Mouse (Mus musculus) cerebral cortex, adult 2 months (tissue): ENCODE results near the gene Ganc.

Source experiments
- WGBS: fragments of 180-500 bp; shearing (Covaris S2); methylation state at CpG from one replicate; pipeline ENCODE4 v1.1.7; 2018; 5-methylcytosine and 5-hydroxymethylcytosine counted together

Ganc gene

DNA sequence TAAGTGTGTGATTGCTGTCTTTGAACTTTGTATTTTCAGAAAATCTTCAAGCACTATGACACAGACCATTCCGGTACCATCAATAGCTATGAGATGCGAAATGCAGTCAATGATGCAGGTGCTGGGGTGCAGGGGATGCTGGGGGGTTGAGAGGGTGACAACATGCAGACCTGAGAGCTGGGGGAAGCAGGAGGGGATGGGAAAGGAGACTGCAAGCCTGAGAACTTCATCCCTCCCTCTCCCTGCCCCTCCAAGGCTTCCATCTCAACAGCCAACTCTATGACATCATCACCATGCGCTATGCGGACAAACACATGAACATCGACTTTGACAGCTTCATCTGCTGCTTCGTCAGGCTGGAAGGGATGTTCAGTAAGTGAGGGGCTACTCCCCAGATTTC is 99.4 kb downstream of the Ganc start:
- WGBS, result 74% methylated on average over 6 of the region's 6 CpGs

DNA sequence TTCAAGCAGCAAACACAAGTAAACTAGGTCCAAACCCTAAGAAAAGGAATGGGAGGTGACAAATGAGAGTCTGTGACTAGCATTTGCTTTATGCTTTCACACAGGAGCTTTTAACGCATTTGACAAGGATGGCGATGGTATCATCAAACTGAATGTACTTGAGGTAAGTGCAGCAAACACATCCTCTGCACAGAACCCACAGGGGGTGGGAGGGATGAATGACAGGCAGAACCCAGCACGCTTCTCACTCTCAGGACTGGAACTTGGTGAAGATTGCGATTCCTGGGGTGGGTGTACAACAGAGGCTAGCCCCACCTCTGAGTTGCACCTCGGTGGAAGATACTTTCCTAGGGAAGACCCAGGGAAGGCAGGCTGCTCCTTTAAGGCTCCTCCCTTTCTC is 100.3 kb downstream of the Ganc start:
- 74% methylated on average over 5 of the region's 5 CpGs for WGBS
